Mouse (Mus musculus): ENCODE data around the gene Olfr76. TPM values are rescaled to one million over a fixed set of nuclear protein-coding genes. Genes with fewer than 3 reads are reported as not detected.
"Not testable (repeated sequence)": the region's sequence is repeated elsewhere in the genome, so short reads cannot be mapped to it uniquely, and the experiment has no call there.

Gene Olfr76
- 0.04 TPM in 1 of 2 replicates, not detected in the other for polyA plus RNA-seq (2015; fragmentation: Nextera tagmentation; extraction: Ambion mirVana)

DNA sequence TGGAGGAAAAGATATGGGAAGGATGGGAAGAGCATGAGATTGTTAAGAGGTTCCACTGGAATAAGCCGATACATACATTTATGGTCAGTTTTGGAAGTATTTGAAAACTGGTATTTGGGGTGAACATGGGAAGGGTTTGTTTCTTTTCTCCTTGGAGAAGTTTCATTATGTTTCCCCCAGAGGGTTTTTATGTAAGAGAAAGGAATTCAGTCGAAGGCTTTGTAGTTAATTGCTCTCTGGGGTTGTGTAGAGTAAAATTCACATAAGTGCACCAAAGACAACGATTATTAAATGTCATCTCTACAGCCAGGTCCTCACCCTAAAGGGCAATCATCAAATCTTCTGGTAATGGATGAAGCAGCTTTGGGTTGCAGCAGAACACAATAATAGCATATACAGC lies at the start of gene Olfr76:
Olfr76 (minus strand) TSS at position 101 of the 400 bp plus-strand sequence.
- ATAC-seq (no peak), DNase-seq (no peak)
- Histone ChIP-seq H3K4me2 (ENCODE audit: low read depth, low read length) (no peak within 1 kb of the TSS), H3K27ac (ENCODE audit: low read depth) (no peak within 1 kb of the TSS), H3K36me3 (replicated peaks; ENCODE audit: insufficient read depth, low read length) (no peaks in the 10 kb centered on the region), H3K4me3 (ENCODE audit: low read depth, low read length) (no peak within 1 kb of the TSS), H3K9me3 (ENCODE audit: low read length) (no peaks in the 10 kb centered on the region), H3K9ac (replicated peaks) (no peak within 1 kb of the TSS), H3K4me1 (ENCODE audit: insufficient read depth) (no peaks in the 10 kb centered on the region), H3K27me3 (ENCODE audit: insufficient read depth, low read length) (no peaks in the 10 kb centered on the region)
- WGBS (ENCODE audit: insufficient replicate concordance), result 61% methylated on average over 3 of the region's 3 CpGs
- no peak for TF ChIP-seq CTCF (IDR thresholded peaks at IDR 0.05; ENCODE audit: low read depth)
- no peak for TF ChIP-seq EP300 (IDR thresholded peaks at IDR 0.05; ENCODE audit: low read depth)

DNA sequence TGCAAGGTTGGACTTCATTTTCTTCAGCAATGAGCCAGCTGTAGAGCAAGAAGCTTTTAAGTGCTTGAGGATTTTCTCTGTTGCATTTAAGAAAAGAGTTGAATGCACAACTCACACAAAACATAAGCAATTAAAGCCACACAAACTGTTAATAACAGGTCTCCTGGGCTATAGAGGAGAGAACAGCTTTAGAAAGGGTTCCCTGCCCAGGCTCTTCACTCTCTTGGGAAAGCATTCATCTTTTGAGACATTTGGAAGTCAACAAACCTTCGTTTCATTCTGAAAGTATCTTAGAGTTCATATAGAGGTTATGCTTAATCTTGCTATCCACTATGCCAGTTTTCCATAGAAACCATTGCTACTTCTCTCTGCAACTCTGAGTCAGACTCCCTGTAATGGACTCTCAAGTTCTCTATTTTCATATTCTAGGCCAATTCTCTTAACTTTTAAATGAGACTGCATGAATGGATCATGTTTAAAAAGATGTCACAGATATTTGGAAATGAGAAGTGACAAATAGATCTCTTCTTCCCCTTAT lies 47.1 kb upstream of the Olfr76 start, which contains the start of gene Olfr1555-ps1:
Olfr1555-ps1 (minus strand) TSS at position 51 of the 538 bp plus-strand sequence.
- not testable (repeated sequence) for H3K36me3 ChIP-seq (replicated peaks; ENCODE audit: insufficient read depth, low read length); DNase-seq; H3K9ac ChIP-seq (replicated peaks); H3K9me3 ChIP-seq (ENCODE audit: low read length); H3K4me3 ChIP-seq (ENCODE audit: low read depth, low read length); H3K27me3 ChIP-seq (ENCODE audit: insufficient read depth, low read length); H3K27ac ChIP-seq (ENCODE audit: low read depth); ATAC-seq; H3K4me2 ChIP-seq (ENCODE audit: low read depth, low read length); H3K4me1 ChIP-seq (ENCODE audit: insufficient read depth)
- WGBS (ENCODE audit: insufficient replicate concordance), result 32% methylated on average over 1 of the region's 1 CpGs

DNA sequence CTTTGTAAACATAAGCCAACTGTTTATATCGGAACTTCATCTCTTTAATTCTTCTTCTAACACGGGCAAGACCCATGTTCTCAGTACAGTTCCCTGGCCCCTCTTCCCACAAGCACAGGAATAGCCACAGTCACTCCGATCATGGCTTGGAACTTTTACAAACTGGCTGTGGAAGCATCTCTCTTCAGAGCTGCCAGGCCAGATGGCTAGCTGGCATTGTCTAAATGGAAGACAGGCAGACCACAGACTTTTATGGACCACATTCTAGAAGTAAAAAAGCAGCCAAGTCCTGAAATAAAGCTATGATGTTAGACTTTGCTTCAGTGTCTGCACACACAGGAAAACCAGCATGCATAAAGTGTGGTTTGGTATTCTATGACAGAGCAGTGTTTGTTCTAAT lies 22.4 kb upstream of the Olfr76 start:
- H3K4me1 ChIP-seq (ENCODE audit: insufficient read depth), result no peaks in the 10 kb centered on the region
- no peaks in the 10 kb centered on the region for H3K36me3 ChIP-seq (replicated peaks; ENCODE audit: insufficient read depth, low read length)
- H3K9ac ChIP-seq (replicated peaks), result no peak overlapping the region
- no peak overlapping the region for H3K4me2 ChIP-seq (ENCODE audit: low read depth, low read length)
- DNase-seq (no peak), ATAC-seq (no peak)
- H3K27me3 ChIP-seq (ENCODE audit: insufficient read depth, low read length), result no peaks in the 10 kb centered on the region
- 82% methylated on average over 3 of the region's 3 CpGs for WGBS (ENCODE audit: insufficient replicate concordance)
- H3K27ac ChIP-seq (ENCODE audit: low read depth), result no peak overlapping the region
- no peaks in the 10 kb centered on the region for H3K9me3 ChIP-seq (ENCODE audit: low read length)
- TF ChIP-seq CTCF (IDR thresholded peaks at IDR 0.05; ENCODE audit: low read depth), result no peak
- no peak for TF ChIP-seq EP300 (IDR thresholded peaks at IDR 0.05; ENCODE audit: low read depth)
- H3K4me3 ChIP-seq (ENCODE audit: low read depth, low read length), result no peak overlapping the region

DNA sequence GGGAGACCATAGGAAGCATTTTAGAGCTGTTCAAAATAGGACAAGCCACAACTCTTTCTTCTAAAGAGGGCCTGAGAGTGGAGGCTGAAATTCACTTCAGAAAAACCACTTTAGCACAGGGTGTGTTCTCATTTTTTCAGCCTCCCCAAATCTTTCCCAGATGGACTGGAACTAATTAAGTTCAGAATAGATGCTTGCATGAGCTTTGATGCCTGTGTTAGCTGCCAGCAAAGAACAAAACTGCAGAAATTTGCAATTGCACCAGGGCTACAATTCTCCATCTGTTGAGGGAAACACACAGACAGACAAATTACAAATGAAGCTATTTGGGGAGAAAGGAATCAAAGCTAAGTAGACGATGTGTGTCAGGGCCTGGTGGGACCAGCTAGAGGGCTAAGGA lies 20.4 kb upstream of the Olfr76 start:
- Histone ChIP-seq H3K9ac (replicated peaks) (no peak overlapping the region), H3K4me3 (ENCODE audit: low read depth, low read length) (no peak overlapping the region), H3K27me3 (ENCODE audit: insufficient read depth, low read length) (no peaks in the 10 kb centered on the region), H3K4me1 (ENCODE audit: insufficient read depth) (no peaks in the 10 kb centered on the region), H3K27ac (ENCODE audit: low read depth) (no peak overlapping the region), H3K4me2 (ENCODE audit: low read depth, low read length) (no peak overlapping the region), H3K36me3 (replicated peaks; ENCODE audit: insufficient read depth, low read length) (no peaks in the 10 kb centered on the region), H3K9me3 (ENCODE audit: low read length) (no peaks in the 10 kb centered on the region)
- no peak for ATAC-seq
- TF ChIP-seq CTCF (IDR thresholded peaks at IDR 0.05; ENCODE audit: low read depth) (no peak), EP300 (IDR thresholded peaks at IDR 0.05; ENCODE audit: low read depth) (no peak)
- 62% methylated on average over 1 of the region's 1 CpGs for WGBS (ENCODE audit: insufficient replicate concordance)
- DNase-seq, result no peak

DNA sequence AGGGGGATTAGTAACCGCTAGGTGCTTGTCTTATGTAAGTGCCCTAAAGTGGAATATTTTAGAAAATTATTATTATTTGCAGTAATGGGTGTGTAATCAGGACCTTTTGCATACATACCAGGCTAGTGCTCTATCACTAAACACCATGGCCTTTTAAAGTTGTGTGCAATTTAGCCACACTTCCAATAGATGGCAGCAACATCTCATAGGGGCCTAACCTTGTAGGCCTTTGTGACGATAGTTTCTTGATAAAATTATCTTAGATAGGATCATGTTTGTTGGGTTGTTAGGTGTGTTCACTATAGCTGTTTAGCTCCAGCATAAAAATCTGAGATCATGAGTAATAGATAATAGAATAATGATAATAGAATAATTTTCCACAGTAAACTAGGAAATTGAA lies 11.3 kb upstream of the Olfr76 start:
- 37% methylated on average over 2 of the region's 2 CpGs for WGBS (ENCODE audit: insufficient replicate concordance)
- ATAC-seq (no peak), DNase-seq (no peak)
- Histone ChIP-seq H3K9me3 (ENCODE audit: low read length) (no peaks in the 10 kb centered on the region), H3K27ac (ENCODE audit: low read depth) (no peak overlapping the region), H3K4me3 (ENCODE audit: low read depth, low read length) (no peak overlapping the region), H3K9ac (replicated peaks) (no peak overlapping the region), H3K4me1 (ENCODE audit: insufficient read depth) (no peaks in the 10 kb centered on the region), H3K4me2 (ENCODE audit: low read depth, low read length) (no peak overlapping the region), H3K36me3 (replicated peaks; ENCODE audit: insufficient read depth, low read length) (no peaks in the 10 kb centered on the region), H3K27me3 (ENCODE audit: insufficient read depth, low read length) (no peaks in the 10 kb centered on the region)
- TF ChIP-seq EP300 (IDR thresholded peaks at IDR 0.05; ENCODE audit: low read depth), result no peak
- peak; percentile 55 for TF ChIP-seq CTCF (IDR thresholded peaks at IDR 0.05; ENCODE audit: low read depth)

DNA sequence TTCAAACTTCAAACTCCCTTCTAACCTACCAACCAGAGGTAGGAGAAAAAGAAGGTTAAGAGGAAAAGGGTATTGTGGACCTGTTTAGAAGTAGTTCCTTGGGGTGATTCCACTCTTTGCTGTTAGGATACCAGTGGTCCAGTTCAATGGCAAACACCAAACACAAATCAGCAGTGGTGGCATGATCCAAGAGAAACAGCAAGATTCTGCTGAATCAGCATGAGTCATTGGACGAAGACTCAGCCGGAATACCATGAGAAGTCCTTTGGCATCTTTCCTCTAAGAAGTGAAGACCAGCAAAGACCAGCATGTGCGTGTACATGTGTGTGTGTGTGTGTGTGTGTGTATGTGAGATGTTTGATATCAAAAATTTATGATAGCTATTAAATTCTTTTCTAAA lies 6.5 kb downstream of the Olfr76 start:
- H3K4me2 ChIP-seq (ENCODE audit: low read depth, low read length), result no peak overlapping the region
- no peak overlapping the region for H3K9ac ChIP-seq (replicated peaks)
- WGBS (ENCODE audit: insufficient replicate concordance), result 73% methylated on average over 3 of the region's 3 CpGs
- no peaks in the 10 kb centered on the region for H3K9me3 ChIP-seq (ENCODE audit: low read length)
- no peak overlapping the region for H3K27ac ChIP-seq (ENCODE audit: low read depth)
- H3K4me1 ChIP-seq (ENCODE audit: insufficient read depth), result no peaks in the 10 kb centered on the region
- H3K4me3 ChIP-seq (ENCODE audit: low read depth, low read length), result no peak overlapping the region
- H3K27me3 ChIP-seq (ENCODE audit: insufficient read depth, low read length), result no peaks in the 10 kb centered on the region
- ATAC-seq, result no peak
- H3K36me3 ChIP-seq (replicated peaks; ENCODE audit: insufficient read depth, low read length), result no peaks in the 10 kb centered on the region
- DNase-seq, result no peak
- TF ChIP-seq EP300 (IDR thresholded peaks at IDR 0.05; ENCODE audit: low read depth) (no peak), CTCF (IDR thresholded peaks at IDR 0.05; ENCODE audit: low read depth) (no peak)

DNA sequence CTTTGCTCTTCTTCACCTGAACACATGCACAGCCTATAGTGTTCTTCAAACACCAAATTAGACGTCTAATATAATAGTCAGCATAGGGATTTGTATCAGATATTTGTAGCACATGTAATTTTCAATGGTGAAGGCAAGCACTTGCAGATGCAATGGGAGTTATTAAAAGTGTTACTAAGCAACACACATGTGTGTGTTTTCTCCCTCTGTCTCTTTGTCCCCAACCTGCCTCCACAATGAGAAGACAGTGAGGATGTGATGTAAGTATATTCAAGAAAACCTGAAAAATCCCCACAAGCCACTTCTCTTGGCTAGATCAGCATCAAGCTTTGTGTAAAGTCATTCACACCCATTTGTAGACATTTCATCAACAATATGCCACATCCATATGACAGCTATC lies 7.2 kb downstream of the Olfr76 start, which contains the start of gene Olfr1428:
Olfr1428 (minus strand) TSS at position 101 of the 400 bp plus-strand sequence.
- Histone ChIP-seq H3K9ac (replicated peaks) (no peak within 1 kb of the TSS), H3K27ac (ENCODE audit: low read depth) (no peak within 1 kb of the TSS), H3K9me3 (ENCODE audit: low read length) (no peaks in the 10 kb centered on the region), H3K4me2 (ENCODE audit: low read depth, low read length) (no peak within 1 kb of the TSS), H3K27me3 (ENCODE audit: insufficient read depth, low read length) (no peaks in the 10 kb centered on the region), H3K36me3 (replicated peaks; ENCODE audit: insufficient read depth, low read length) (no peaks in the 10 kb centered on the region), H3K4me3 (ENCODE audit: low read depth, low read length) (no peak within 1 kb of the TSS), H3K4me1 (ENCODE audit: insufficient read depth) (no peaks in the 10 kb centered on the region)
- no peak for DNase-seq
- TF ChIP-seq CTCF (IDR thresholded peaks at IDR 0.05; ENCODE audit: low read depth) (no peak), EP300 (IDR thresholded peaks at IDR 0.05; ENCODE audit: low read depth) (no peak)
- WGBS (ENCODE audit: insufficient replicate concordance), result 62% methylated on average over 1 of the region's 1 CpGs
- no peak for ATAC-seq
